Mouse (Mus musculus): ENCODE results near the gene Lrrfip2.
A peak's percentile ranks its signal among the peaks of the same experiment; 100 is the strongest.

Gene Lrrfip2

DNA sequence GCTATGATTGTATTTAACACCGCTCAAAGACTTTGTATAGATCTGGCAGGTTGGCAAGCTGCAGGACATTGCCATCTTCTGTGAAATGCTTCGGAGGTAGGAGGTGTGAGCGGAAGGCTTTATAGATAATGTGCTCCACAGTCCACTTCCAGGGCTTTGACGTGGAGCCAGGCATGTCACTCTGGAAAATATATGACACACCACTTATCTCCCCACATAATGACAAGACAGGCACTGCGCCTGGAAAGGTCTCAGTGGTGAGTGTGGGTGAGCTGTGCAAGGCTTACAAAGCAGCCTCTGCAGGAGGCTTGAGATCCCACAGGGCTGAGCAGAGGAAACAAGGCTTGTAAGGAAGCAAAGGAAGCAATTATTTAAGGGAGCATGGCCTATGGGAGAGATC lies 111.1 kb downstream of the Lrrfip2 start:
- no peak for DNase-seq

DNA sequence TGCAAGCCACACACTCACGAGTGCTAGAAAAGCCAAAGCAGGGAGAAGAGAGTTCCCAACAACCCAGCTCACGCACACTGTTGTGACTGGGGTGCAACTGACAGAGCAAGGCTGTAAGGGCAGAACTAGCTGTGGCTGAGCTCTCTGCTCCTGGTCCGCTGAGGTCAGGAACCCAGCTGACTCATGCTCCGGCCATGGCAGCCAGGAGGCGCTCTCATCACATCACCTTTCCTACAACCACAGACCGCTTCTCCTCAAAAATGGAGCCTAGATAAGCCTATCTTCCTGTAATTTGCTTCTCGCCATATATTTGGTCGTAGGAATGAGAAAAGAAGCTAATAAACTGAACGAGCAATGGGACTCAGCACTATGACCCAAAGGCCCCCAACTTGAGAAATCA lies 117.3 kb downstream of the Lrrfip2 start:
- no peak for DNase-seq

DNA sequence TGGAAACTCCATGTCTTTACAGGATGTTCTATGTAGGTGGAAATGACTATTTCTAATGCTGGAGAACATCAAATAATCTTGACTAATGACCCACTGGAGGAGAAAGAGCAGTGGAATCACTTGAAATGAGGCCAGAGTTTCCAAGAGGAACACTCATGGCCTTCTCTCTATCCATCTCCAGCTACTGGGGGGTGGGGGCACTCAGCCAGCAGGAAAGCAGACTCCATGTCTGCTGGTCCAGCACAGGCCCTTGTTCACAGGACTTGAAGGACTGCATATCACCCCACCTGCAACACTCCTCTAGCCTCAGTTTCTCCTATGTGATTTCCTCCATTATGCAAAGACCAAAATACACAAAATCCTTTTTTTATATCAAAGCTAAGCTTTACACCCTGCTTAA lies 120.3 kb downstream of the Lrrfip2 start:
- no peak for DNase-seq

DNA sequence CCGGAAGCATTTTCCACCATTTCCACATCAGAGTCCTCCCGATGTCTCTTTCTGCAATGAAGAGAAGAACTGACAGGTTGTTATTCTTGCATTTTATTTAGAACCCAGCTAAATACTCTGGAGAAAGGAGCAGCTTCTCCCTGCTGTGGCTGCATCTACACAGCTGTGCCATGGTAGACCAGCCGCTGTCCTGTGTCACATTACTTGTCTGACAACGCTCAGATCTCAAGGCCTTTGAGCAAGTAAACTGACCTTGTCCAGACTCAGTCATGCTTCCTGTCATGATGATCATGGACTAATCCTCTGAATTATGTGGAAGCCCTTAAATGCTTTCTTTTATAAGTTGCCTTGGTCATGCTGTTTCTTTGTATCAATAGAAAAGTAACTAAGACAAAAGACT lies 122.4 kb downstream of the Lrrfip2 start:
- DNase-seq, result no peak

DNA sequence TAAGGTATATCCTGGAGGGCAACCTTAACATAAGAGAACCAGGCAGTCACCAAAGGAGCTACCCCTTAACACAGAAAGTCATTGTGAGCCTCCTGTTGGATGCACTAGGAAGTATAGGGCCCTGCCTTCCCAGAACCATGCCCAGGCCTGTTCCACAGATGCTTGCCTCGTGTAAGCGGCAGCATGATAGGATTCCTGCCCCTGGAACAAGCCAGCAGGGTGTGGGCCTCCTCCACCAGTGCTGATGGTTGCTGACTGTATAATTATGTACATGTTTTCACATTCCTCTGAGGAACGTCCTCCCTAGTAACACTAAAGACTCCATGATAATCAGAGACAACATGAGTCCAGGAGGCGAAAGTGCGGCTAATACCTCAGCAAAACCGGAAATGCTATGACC lies 126.0 kb downstream of the Lrrfip2 start:
- DNase-seq, result no peak

DNA sequence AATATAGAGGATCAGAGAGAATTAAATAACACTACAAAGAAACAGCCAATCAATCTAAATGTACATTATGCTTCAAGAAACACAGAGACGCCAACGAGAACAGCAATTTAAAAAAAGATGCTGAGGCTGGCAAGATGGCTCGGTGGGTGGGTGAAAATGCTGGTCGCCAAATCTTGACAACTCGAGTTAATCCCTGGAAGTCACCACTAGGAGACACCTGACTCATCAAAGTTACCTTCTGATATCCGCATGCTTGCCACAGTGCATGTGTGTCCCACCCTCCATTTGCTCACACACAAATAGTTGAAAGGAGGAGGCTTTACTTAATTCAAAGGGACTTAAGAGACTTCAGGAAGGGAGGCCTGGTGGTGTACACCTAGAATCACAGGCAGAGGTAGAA lies 128.2 kb downstream of the Lrrfip2 start:
- no peak for DNase-seq

DNA sequence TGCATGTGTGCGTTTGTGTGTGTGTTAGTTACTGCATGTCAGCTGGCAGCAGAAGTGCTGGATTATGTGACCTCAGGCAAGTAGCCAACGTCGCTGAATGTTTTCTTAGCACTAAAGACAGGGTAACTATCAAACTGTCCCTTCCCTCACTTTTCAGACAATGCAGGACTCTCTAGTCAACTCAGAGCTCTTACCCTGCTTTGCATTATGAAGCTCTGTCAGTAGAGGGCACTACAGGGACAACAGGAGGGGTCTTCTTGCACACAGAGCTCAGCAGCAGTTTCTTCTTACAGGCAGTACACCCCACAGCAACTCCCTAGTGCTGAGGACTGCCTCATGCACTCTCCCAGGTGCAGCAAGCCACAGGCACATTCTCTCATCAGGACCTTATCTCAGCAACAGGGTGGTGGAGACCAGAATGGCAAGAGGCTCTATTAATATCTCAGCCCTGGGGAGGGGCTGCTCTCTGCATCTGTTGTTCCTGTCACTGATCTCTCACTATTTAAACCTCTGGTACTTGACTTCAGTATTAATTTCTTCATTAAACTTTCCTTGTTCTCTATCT lies 130.4 kb downstream of the Lrrfip2 start:
- peak; percentile 41 for DNase-seq

DNA sequence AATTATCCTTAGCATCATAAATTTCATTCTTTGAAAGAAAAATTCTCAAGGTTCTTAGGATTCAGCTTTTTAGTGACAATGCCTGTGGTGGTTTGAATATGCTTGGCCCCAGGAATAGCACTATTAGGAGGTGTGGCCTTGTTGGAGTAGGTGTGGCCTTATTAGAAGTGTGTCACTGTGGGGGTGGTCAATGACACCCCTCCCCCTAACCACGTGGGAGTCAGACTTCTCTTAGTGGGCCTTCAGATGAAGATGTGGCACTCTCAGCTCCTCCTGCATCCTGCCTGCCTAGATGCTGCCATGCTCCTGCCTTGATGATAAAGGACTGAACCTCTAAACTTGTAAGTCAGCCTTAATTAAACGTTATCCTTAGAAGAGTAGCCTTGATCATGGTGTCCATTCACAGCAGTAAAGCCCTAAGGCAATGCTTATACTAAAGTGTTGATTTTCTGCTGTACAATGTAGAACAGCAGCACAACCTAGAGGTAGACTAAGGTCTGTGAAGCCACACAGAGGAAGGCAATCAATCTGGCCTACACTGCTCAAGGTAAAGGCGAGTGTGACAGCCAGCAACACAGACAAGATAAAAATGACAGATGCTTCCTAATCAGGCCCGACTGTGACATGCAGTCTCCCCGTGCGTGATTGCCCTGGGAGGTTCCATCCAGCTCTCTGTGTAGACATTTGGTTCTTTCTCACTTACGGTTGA lies 134.9 kb downstream of the Lrrfip2 start:
- no peak for DNase-seq

DNA sequence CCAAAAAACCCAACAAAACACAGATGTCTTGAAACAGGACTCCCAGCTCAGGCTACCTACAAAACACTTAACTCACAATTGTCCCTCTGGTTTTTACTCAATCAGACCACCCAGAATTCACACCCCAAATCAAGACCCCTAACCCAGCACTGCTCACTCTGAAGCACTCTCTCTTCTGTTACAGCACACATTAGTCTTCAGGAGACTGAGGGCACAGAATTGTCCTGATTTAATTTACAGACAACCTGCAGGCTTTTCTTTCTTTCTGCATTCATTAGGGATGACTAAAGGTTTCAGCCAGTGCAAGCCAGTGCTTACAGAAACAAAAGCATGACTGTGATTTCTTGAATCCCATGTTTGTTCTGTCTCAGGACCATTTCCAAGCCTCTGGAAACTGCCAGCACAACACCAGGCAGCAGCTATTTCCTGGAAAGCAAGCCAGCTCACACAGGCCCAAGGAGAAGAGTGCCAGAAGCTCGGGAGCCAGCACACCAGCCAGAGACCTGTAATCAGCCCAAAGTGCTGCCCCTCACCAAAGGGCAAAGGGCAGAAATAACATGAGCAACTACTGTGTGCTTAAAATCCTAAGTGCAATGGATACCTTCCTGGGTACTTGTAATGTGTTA lies 143.1 kb downstream of the Lrrfip2 start:
- peak; percentile 32 for DNase-seq

DNA sequence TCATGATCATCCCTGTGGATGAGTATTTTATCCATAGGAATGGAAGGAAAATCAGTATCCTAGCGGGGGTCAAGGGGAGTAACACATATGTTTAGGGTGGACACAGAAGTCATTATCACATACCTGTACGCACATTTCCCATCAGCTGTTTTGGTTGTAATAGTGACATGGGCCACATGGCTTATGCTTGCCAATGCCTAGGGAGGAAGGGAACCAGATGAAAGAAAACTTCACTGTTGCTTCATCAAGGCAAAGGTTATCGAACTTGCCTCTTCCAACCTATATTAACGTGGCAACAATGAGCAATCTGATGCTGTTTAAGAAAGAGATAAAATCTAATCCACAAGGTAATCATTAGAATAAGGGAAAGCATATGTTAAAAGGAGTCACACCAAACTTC lies 144.0 kb downstream of the Lrrfip2 start:
- DNase-seq, result no peak

DNA sequence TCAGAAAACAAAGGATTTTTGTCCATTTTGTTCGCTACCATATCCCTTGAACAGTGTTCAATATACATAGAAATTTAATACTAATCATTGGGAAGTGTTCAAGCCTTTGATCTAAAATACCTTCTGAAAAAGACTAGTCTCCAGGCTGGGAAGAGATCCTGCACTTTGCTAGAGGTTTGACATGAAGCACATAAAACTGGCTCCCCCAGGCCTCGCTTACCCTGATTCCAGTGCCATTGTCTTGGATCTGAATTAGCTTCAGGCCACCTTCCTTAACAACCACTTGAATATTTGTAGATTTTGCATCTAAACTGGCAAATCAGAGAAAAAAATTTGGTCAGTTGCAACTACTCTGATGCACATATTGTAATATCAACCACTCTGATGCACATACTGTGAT lies 150.6 kb downstream of the Lrrfip2 start:
- DNase-seq, result no peak

DNA sequence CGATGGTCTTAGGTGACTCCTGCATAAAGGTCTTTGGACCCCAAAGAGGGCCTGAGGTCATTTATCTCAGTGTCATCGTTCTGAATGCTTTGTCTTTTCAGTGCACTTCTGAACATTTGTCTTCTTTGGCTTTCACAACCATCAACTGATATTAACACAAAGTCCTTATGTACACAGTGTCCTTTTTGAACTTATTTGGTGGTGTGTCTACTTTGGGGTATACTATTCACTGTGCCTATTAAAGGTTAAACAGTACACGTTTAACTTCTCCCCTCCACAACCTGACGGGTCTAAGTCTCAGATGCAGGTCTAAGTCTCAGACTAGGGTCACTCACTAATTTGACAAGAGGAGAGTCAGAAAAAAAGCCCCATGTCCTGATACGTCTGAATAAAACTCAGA lies 153.2 kb downstream of the Lrrfip2 start:
- no peak for DNase-seq

DNA sequence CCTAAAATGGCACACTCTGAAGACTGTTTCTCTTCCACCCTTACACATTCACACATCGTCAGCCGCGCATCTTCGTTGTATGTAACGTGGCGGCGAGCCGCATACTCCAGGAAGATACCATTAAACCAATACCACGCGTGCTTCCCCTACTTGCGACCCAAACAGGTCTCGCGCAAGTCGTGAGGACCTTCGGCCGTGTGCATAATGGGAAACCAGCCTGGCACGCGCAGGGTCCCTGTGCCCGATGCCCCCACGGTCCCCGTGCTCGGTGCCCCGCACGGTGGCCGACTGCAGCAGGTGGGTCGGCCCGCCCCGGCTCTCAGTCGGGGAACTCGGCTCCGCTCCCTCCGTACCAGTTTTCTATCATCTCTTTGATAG lies 153.7 kb downstream of the Lrrfip2 start:
- no peak for DNase-seq

DNA sequence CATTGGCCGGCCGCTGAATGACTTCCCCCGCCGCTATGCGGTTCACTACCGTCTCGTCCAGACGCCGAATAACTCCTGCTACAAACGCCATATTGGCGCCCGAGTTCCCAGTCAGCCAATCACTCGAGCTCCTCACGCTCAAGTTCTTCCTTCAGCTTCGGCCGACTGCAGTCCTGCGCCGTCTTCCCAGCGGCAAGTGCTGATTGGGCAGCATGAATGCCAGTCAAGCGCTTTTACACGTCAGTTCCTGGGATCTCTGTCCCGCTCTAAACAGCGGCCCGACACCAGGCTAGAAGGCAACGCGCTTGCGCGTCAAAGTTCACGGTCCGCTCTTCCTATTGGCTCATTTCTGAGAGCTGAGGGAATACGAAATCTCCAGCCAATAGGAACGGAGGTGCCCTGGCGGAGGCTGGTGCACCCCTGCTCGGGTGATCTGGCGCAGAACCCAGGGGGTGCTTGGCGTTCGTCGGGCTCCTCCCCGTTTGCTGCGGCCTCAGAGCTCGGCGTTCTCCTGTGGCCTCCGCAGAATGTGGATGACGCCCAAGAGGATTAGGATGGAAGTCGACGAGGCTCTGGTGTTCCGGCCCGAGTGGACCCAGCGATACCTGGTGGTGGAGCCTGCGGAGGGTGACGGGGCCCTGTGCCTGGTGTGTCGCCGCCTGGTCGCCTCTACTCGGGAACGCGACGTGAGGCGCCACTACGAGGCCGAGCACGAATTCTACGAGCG lies 154.2 kb downstream of the Lrrfip2 start, which contains the start of the genes Mlh1 and Epm2aip1:
TSS of gene Mlh1 (minus strand) at position 358 of the 727 bp plus-strand sequence.
TSS of gene Epm2aip1 (plus strand) at position 496 of the 727 bp plus-strand sequence.
- peak; percentile 100 for DNase-seq

DNA sequence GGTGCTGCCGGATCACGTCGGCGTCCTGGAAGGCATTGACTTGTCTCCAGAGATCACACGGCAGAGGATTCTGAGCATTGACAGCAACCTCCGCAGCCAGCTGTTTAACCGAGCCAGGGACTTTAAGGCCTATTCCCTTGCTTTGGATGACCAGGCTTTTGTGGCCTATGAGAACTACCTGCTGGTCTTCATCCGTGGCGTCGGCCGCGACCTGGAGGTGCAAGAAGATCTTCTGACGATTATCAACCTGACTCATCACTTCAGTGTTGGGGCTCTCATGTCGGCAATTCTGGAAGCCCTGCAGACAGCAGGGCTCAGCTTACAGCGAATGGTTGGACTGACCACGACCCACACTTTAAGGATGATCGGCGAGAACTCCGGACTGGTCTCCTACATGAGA lies 155.0 kb downstream of the Lrrfip2 start:
- no peak for DNase-seq

DNA sequence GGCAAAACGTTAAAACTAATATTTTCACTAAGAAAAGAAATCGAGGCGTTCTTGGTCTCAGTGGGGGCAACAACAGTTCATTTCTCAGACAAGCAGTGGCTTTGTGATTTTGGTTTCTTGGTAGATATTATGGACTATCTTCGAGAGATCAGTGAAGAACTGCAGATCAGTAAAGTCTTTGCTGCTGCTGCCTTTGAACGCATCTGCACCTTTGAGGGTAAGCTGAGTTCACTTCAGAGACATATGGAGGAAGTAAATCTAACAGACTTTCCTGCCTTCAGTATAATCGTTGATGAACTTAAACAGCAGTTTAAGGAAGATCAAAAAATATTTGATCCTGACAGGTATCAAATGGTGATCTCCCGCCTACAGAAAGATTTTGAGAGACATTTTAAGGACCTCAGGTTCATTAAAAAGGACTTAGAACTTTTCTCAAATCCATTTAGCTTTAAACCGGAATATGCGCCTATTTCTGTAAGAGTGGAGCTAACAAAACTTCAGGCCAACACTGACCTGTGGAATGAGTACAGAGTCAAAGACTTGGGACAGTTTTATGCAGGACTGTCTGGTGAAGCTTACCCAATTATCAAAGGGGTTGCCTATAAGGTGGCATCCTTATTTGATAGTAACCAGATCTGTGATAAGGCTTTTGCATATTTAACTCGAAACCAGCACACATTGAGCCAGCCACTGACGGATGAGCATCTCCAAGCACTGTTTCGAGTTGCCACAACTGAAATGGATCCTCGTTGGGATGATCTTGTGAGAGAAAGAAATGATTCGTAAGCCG lies 155.8 kb downstream of the Lrrfip2 start:
- no peak for DNase-seq

DNA sequence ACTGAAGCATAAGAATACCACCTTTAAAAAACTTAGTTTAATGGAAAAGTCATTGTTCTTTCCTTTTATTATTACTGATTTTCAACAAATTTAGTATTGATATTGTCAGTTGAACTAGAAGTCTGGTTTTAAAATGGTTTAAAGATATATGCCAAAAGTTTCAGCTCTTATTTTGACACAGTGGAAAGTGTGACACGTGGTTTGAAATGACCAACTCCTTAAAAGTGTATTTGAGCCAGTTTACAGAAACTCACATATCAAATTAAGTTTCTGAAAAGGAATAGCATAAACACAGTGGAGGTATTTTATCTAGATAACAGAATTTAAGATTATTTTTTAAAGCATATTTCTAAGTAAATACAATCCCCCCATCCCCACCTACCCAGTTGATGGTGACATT lies 156.6 kb downstream of the Lrrfip2 start:
- no peak for DNase-seq

DNA sequence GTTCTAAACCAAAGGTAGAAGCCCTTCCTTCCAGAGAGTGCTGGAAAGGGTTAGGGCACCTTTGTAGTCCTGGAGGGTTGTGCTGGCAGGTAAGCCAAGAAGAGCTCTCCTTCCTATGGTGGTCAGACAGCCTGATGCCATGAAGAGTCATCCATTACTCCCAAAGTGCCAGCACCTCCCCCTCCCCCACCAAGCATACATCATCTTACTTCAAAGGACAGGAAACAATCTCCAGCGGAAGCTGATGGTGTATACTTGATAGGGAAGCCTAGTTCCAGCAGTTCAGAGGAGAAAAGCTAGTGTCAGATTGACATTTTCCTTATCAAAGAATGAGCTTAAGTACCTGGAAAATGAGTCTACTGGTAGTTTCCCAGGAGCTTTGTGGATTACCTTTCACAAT lies 157.8 kb downstream of the Lrrfip2 start:
- DNase-seq, result peak; percentile 23

Measured in lung, postnatal 14 days (tissue).